Mouse (Mus musculus) olfactory bulb, adult 2 months (tissue): ENCODE measurements around the gene Tfdp2. TPM values are rescaled to one million over a fixed set of nuclear protein-coding genes. Genes with fewer than 3 reads are reported as not detected.

Experiments
- H3K27ac ChIP-seq: fragments of 200-500 bp; 2 replicates; pipeline ENCODE4 v1.5.1; 2012; ENCODE audit warnings: low read depth, low read length; ENCODE audit not compliant: insufficient read depth
- H3K4me1 ChIP-seq: fragments of 200-500 bp; 2 replicates; pipeline ENCODE4 v1.6.1; 2012; ENCODE audit warnings: low read length; ENCODE audit not compliant: control insufficient read depth, insufficient read depth
- H3K4me3 ChIP-seq: fragments of 200-500 bp; 2 replicates; pipeline ENCODE4 v1.5.1; 2012; ENCODE audit warnings: mild to moderate bottlenecking, low read depth, low read length, moderate library complexity; ENCODE audit not compliant: insufficient read depth
- CTCF ChIP-seq: fragments of 200-500 bp; IDR thresholded peaks from 2 replicates; pipeline ENCODE4 v1.5.1; 2012; ENCODE audit warnings: low read depth, mild to moderate bottlenecking, low read length, moderate library complexity; ENCODE audit not compliant: insufficient read depth
- POLR2A ChIP-seq: fragments of 200-500 bp; IDR thresholded peaks from 2 replicates; pipeline ENCODE4 v1.6.1; 2012; ENCODE audit warnings: mild to moderate bottlenecking, low read depth, low read length, moderate library complexity; ENCODE audit not compliant: insufficient read depth
- WGBS: fragments of 180-500 bp; shearing (Covaris S2); methylation state at CpG from one replicate; pipeline ENCODE4 v1.1.7; 2018; 5-methylcytosine and 5-hydroxymethylcytosine counted together
- polyA plus RNA-seq: library from polyadenylated mRNA; stranded (reverse); fragments of >200 nt; gene quantifications from 2 replicates; pipeline ENCODE4 v1.2.4, GENCODE M21; 2012; ENCODE audit warnings: low replicate concordance; ENCODE audit not compliant: missing spikeins, insufficient read depth, insufficient read length

The Tfdp2 gene
- polyA plus RNA-seq, 1 experiment: not detected

DNA sequence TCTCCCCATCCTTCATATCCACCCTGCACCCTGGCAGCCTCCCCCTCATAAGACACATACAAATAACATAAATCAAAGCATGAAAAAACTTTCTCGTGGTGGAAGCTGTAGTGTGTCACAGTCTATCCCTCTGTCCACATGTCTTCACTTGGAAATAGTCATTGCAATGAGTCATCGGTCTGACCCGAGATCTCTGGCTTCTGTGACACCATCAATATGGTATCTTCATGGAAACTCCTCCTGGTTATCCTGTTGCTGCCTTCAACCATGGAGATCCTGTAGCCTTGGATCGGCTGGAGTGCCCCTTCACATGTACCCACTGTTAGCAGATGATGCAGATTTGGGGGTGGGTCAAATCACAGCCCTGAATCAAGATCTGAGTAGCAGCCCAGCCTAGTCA is 11.2 kb upstream of the Tfdp2 start:
- H3K4me3 ChIP-seq: no peak overlapping the region
- TF ChIP-seq CTCF (no peak), POLR2A (no peak)
- WGBS: 87% methylated on average over 4 of the region's 4 CpGs
- no peak overlapping the region for H3K27ac ChIP-seq
- no peaks in the 10 kb centered on the region for H3K4me1 ChIP-seq

DNA sequence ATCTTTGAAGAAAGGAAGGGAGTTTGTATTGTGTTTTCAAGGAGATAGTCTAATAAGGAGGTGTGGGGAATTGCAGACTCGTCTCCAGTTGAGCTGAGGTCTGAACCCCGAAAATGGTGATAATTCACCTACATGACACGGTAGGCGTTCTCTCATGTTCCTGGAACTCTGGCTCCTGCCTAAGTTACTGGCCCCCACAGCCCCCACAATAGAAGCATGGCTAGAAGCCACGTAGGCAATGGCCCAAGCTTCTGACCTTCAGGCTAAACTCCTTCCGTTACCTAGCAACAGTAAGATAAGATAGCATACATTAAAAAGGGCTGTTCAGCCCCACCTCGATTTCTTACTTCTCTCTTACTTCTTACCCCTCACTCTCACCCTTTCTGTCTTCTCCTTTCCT is 9.4 kb upstream of the Tfdp2 start:
- 81% methylated on average over 7 of the region's 7 CpGs for WGBS
- H3K27ac ChIP-seq: no peak overlapping the region
- no peaks in the 10 kb centered on the region for H3K4me1 ChIP-seq
- H3K4me3 ChIP-seq: no peak overlapping the region
- TF ChIP-seq POLR2A: no peak
- no peak for TF ChIP-seq CTCF

DNA sequence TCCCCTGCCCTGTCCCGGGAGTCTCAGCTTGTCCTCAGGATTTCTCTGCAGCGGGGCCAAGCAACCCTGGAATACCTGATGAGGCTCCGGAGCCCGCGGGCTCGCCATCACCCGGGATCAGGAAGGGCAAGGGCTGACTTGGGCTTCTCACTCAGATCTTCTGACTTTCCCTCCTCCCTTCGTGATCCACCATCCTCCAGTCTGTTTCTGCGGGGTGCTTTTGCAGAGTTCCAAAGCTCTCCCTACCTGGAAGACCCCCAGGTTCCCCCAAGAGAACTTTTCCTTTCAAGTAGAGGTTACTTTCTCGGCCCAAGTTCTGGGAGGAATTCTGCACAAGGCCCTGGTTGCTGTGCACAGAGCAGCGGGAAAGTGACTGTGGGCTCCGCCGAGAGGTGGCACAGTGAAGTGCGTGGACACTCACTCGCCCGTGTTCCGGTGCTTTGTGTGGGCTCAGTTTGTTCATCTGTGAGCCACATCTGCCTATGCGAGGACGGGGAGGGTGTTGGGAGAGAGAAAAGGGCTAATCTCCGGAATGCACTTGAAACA is 634 bp downstream of the Tfdp2 start:
- peak overlapping the region; percentile 61 for H3K27ac ChIP-seq
- under 1% methylated on average over 20 of the region's 20 CpGs for WGBS
- H3K4me3 ChIP-seq: peak overlapping the region; percentile 76
- no peak for TF ChIP-seq POLR2A
- peak; percentile 32; the same call in 1 of the 2 replicates for TF ChIP-seq CTCF
- 0 out of 2 replicates have a peak, but pooled peaks cover 2% of the 10 kb centered on the region for H3K4me1 ChIP-seq

DNA sequence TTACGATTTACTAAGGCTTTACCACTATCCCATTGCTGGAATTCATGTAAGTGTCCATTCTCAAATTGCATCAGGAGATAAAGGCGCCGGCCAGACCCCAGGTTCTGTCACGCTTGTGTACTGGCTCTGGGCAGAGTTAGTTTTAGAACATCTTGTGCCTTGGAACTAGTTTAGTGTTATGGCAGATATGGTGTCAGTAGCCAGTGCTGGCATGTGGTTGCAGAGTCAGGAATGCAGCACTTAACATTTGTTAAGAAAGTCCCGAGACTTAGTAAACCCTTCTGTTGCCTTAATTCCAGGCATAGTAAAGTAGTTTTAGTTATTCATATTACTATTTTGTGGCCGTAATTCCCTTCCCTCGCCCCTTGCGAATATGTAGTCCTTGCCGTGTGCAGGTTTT is 1.7 kb downstream of the Tfdp2 start:
- WGBS: 82% methylated on average over 9 of the region's 9 CpGs
- Histone ChIP-seq H3K4me1 (0 out of 2 replicates have a peak, but pooled peaks cover 2% of the 10 kb centered on the region), H3K4me3 (no peak overlapping the region), H3K27ac (no peak overlapping the region)
- TF ChIP-seq CTCF (no peak), POLR2A (no peak)

DNA sequence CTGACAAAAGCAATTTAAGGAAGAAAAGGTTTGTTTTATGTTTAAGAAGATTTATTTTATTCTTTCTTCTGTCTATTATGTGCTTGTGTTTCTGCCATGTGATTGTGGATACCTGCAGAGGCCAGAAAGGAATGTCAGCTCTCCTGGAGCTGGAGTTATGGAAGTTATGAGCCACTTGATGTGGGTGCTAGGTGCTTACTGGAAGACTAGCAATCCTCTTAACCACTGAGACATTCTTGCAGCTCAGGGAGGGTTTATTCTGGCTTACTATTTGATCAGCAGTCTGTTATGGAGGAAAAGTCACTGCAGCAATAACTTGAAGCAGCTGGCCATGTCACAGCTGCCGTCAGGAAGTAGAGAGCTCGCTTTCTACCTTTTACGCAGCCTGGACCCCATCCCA is 7.6 kb downstream of the Tfdp2 start:
- 0 out of 2 replicates have a peak, but pooled peaks cover 2% of the 10 kb centered on the region for H3K4me1 ChIP-seq
- WGBS: 98% methylated on average over 3 of the region's 3 CpGs
- no peak overlapping the region for H3K4me3 ChIP-seq
- TF ChIP-seq CTCF (no peak), POLR2A (no peak)
- no peak overlapping the region for H3K27ac ChIP-seq

DNA sequence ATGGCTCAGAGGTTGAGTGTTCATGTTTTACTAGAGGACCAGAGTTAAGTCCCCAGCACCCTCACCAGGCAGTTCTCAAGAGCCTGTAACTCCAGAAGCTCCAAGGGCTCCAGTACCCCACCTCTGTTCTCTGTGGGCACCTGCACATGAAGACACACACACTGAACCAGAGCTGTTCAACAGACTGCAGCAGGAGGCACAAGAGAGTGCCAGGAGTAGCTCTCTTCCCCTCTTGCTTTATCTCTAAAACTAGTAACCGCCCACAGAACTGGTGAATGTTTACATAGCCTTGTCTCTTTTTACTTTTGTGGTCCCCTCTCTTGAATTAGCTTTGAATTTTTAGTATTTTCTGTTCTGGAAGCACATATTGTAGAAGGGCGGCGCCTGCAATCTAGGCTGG is 11.4 kb downstream of the Tfdp2 start:
- Histone ChIP-seq H3K4me3 (no peak overlapping the region), H3K27ac (no peak overlapping the region), H3K4me1 (0 out of 2 replicates have a peak, but pooled peaks cover 2% of the 10 kb centered on the region)
- WGBS: 91% methylated on average over 3 of the region's 3 CpGs
- no peak for TF ChIP-seq POLR2A
- no peak for TF ChIP-seq CTCF

DNA sequence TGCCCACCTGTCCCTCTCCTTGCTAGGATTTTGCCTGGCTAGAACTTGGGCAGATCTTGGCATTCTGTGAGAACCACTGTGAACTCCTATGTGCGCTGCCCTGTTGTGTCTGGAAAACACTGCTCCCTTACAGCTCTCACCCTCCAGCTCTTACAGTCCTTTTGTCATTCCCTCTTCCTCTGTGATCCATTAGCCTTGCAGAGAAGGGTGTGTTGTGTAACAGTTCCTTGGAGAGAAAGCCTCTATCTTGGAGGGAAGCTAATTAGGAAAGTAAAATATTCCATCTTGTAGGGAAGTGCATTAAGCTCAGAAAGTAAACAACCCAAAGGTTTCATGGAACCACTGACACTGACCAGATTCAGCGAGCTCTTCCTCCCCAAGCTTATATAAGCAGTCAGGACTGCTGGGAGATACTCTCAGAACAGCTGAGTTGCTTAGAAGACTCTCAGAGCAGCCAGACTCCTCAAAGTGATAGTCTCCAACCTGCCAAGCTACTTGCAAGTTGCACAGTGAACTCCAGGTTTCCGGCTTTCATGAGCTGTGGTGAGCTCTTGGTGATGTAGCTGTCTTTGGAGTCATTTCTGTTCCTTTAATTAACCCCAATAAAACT is 17.1 kb downstream of the Tfdp2 start:
- Histone ChIP-seq H3K4me3 (no peak overlapping the region), H3K27ac (no peak overlapping the region), H3K4me1 (no peaks in the 10 kb centered on the region)
- 76% methylated on average over 3 of the region's 3 CpGs for WGBS
- TF ChIP-seq CTCF (no peak), POLR2A (no peak)

DNA sequence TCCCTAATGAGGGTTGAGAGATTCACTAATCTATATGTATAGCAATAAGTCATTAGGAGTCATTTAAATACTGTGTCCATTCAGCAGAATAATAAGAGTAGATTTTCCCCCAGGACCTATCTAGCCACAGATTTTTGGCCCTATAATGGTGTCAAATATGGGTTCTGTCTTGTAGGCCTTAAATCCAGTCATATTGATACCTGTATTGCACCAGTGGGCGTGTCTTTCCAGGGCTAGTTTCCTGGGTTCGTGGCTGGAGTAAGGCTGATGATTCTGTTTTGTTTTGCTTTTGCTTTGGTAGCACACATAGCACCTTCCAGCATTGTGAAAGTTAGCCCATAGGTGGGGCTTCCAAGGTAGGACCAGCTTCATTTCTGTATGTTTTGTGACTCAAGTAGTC is 18.1 kb downstream of the Tfdp2 start:
- no peak overlapping the region for H3K27ac ChIP-seq
- H3K4me3 ChIP-seq: no peak overlapping the region
- WGBS: 96% methylated on average over 2 of the region's 2 CpGs
- H3K4me1 ChIP-seq: no peaks in the 10 kb centered on the region
- TF ChIP-seq CTCF (no peak), POLR2A (no peak)

DNA sequence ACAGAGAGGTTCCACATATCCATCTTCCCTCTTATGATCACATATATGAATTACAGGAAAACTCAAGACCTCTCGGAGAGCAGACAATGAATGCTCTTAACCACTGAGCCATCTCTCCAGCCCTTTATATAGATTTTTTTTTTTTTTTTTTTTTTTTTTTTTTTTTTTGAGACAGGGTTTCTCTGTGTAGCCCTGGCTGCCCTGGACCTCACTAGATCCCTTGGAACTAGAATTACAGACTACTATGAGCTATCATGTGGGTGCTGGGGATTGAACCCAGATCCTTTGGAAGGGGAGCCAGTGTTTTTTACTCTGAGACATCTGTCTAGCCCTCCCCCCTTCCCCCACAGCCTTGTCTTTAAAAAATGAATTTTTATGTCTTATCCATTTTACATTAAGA is 21.2 kb downstream of the Tfdp2 start:
- H3K27ac ChIP-seq: no peak overlapping the region
- H3K4me3 ChIP-seq: no peak overlapping the region
- H3K4me1 ChIP-seq: no peaks in the 10 kb centered on the region
- WGBS: 100% methylated on average over 1 of the region's 1 CpGs
- no peak for TF ChIP-seq POLR2A
- TF ChIP-seq CTCF: no peak

DNA sequence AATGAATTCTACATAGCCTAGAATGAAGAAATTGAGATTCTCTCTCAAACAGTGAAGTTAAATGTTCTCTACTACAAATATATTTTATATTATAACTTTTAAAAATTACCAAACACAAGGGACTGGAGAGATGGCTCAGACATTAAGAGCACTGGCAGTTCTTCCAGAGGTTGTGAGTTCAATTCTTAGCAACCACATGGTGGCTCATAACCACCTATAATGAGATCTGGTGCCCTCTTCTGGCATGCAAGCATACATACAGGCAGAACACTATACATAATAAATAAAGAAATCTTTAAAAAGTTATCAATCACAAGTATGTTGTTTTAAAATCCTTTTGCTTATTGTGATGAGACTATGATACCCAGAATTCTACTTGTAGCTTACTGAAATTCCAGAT is 21.7 kb downstream of the Tfdp2 start:
- TF ChIP-seq POLR2A: no peak
- no peak for TF ChIP-seq CTCF
- H3K4me3 ChIP-seq: no peak overlapping the region
- H3K27ac ChIP-seq: no peak overlapping the region
- H3K4me1 ChIP-seq: no peaks in the 10 kb centered on the region
